Mouse (Mus musculus): ENCODE measurements at regions not wholly inside any gene's neighbourhood (a gene's known extent, or its start where the extent isn't known, plus 50 kb on each side); places are given as distances from the start of the nearest gene placed in this dataset.
A peak's percentile ranks its signal among the peaks of the same experiment; 100 is the strongest.

GRCm38 (mm10) chr3:52617413-52618149 lies 349.4 kb downstream of the Foxo1 start:
- WGBS = 59% methylated on average over 8 of the region's 8 CpGs
- ATAC-seq (replicated peaks; ENCODE audit: extremely low read depth, insufficient read depth, low FRiP score) = no peak
- Histone ChIP-seq H3K4me3 (ENCODE audit: low read length) (no peak overlapping the region), H3K27ac (ENCODE audit: low read length) (no peak overlapping the region), H3K27me3 (ENCODE audit: control insufficient read depth, insufficient read depth, low read length) (no peaks in the 10 kb centered on the region), H3K4me2 (ENCODE audit: low read depth, low read length) (no peak overlapping the region), H3K36me3 (ENCODE audit: control insufficient read depth, insufficient read depth) (no peaks in the 10 kb centered on the region), H3K4me1 (ENCODE audit: control insufficient read depth, insufficient read depth, low read length) (no peaks in the 10 kb centered on the region), H3K9ac (ENCODE audit: low read length) (no peak overlapping the region), H3K9me3 (replicated peaks; ENCODE audit: control insufficient read depth, low read length) (no peaks in the 10 kb centered on the region)

- Histone ChIP-seq H3K4me2 (ENCODE audit: low read depth, low read length) (no peak overlapping the region), H3K9ac (ENCODE audit: low read length) (no peak overlapping the region), H3K36me3 (ENCODE audit: control insufficient read depth, insufficient read depth) (no peaks in the 10 kb centered on the region), H3K27me3 (ENCODE audit: control insufficient read depth, insufficient read depth, low read length) (no peaks in the 10 kb centered on the region), H3K9me3 (replicated peaks; ENCODE audit: control insufficient read depth, low read length) (no peaks in the 10 kb centered on the region), H3K4me3 (ENCODE audit: low read length) (no peak overlapping the region), H3K4me1 (ENCODE audit: control insufficient read depth, insufficient read depth, low read length) (no peaks in the 10 kb centered on the region), H3K27ac (ENCODE audit: low read length) (no peak overlapping the region)
- ATAC-seq (replicated peaks; ENCODE audit: extremely low read depth, insufficient read depth, low FRiP score) = no peak
- WGBS = 92% methylated on average over 8 of the region's 8 CpGs
Observed at GRCm38 (mm10) chr3:52611881-52612280, 343.7 kb downstream of the Foxo1 start.

- no peaks in the 10 kb centered on the region for H3K27me3 ChIP-seq (ENCODE audit: control insufficient read depth, insufficient read depth, low read length)
- 56% methylated on average over 3 of the region's 3 CpGs for WGBS
- no peaks in the 10 kb centered on the region for H3K36me3 ChIP-seq (ENCODE audit: control insufficient read depth, insufficient read depth)
- no peak overlapping the region for H3K4me2 ChIP-seq (ENCODE audit: low read depth, low read length)
- H3K4me1 ChIP-seq (ENCODE audit: control insufficient read depth, insufficient read depth, low read length) = no peaks in the 10 kb centered on the region
- no peak overlapping the region for H3K9ac ChIP-seq (ENCODE audit: low read length)
- no peak overlapping the region for H3K4me3 ChIP-seq (ENCODE audit: low read length)
- no peak for ATAC-seq (replicated peaks; ENCODE audit: extremely low read depth, insufficient read depth, low FRiP score)
- no peaks in the 10 kb centered on the region for H3K9me3 ChIP-seq (replicated peaks; ENCODE audit: control insufficient read depth, low read length)
- H3K27ac ChIP-seq (ENCODE audit: low read length) = no peak overlapping the region
Observed at GRCm38 (mm10) chr3:52610466-52610865, 342.3 kb downstream of the Foxo1 start.

GRCm38 (mm10) chr3:52608086-52608426 lies 339.9 kb downstream of the Foxo1 start:
- 68% methylated on average over 5 of the region's 5 CpGs for WGBS

GRCm38 (mm10) chr3:52607379-52608085 lies 339.4 kb downstream of the Foxo1 start:
- WGBS = 76% methylated on average over 12 of the region's 12 CpGs
- H3K4me2 ChIP-seq (ENCODE audit: low read depth, low read length) = no peak overlapping the region

More at GRCm38 (mm10) chr3:52608086-52608426, 339.9 kb downstream of the Foxo1 start:
- Histone ChIP-seq H3K4me3 (ENCODE audit: low read length) (no peak overlapping the region), H3K9ac (ENCODE audit: low read length) (no peak overlapping the region), H3K36me3 (ENCODE audit: control insufficient read depth, insufficient read depth) (no peaks in the 10 kb centered on the region), H3K4me2 (ENCODE audit: low read depth, low read length) (no peak overlapping the region), H3K9me3 (replicated peaks; ENCODE audit: control insufficient read depth, low read length) (no peaks in the 10 kb centered on the region), H3K27me3 (ENCODE audit: control insufficient read depth, insufficient read depth, low read length) (no peaks in the 10 kb centered on the region), H3K4me1 (ENCODE audit: control insufficient read depth, insufficient read depth, low read length) (0 out of 2 replicates have a peak, but pooled peaks cover 2% of the 10 kb centered on the region), H3K27ac (ENCODE audit: low read length) (no peak overlapping the region)
- ATAC-seq (replicated peaks; ENCODE audit: extremely low read depth, insufficient read depth, low FRiP score) = no peak

GRCm38 (mm10) chr3:52605261-52605771 lies 337.2 kb downstream of the Foxo1 start:
- Histone ChIP-seq H3K4me1 (ENCODE audit: control insufficient read depth, insufficient read depth, low read length) (0 out of 2 replicates have a peak, but pooled peaks cover 2% of the 10 kb centered on the region), H3K27ac (ENCODE audit: low read length) (no peak overlapping the region), H3K9ac (ENCODE audit: low read length) (no peak overlapping the region), H3K36me3 (ENCODE audit: control insufficient read depth, insufficient read depth) (no peaks in the 10 kb centered on the region), H3K27me3 (ENCODE audit: control insufficient read depth, insufficient read depth, low read length) (no peaks in the 10 kb centered on the region), H3K4me2 (ENCODE audit: low read depth, low read length) (no peak overlapping the region), H3K4me3 (ENCODE audit: low read length) (no peak overlapping the region), H3K9me3 (replicated peaks; ENCODE audit: control insufficient read depth, low read length) (no peaks in the 10 kb centered on the region)
- no peak for ATAC-seq (replicated peaks; ENCODE audit: extremely low read depth, insufficient read depth, low FRiP score)
- 70% methylated on average over 6 of the region's 6 CpGs for WGBS

More at GRCm38 (mm10) chr3:52607379-52608085, 339.4 kb downstream of the Foxo1 start:
- no peak overlapping the region for H3K27ac ChIP-seq (ENCODE audit: low read length)
- H3K4me1 ChIP-seq (ENCODE audit: control insufficient read depth, insufficient read depth, low read length) = 0 out of 2 replicates have a peak, but pooled peaks cover 2% of the 10 kb centered on the region
- no peak overlapping the region for H3K9ac ChIP-seq (ENCODE audit: low read length)
- no peaks in the 10 kb centered on the region for H3K27me3 ChIP-seq (ENCODE audit: control insufficient read depth, insufficient read depth, low read length)
- H3K9me3 ChIP-seq (replicated peaks; ENCODE audit: control insufficient read depth, low read length) = no peaks in the 10 kb centered on the region
- ATAC-seq (replicated peaks; ENCODE audit: extremely low read depth, insufficient read depth, low FRiP score) = no peak
- H3K4me3 ChIP-seq (ENCODE audit: low read length) = no peak overlapping the region
- no peaks in the 10 kb centered on the region for H3K36me3 ChIP-seq (ENCODE audit: control insufficient read depth, insufficient read depth)

GRCm38 (mm10) chr3:52603244-52603704 lies 335.1 kb downstream of the Foxo1 start:
- WGBS = 47% methylated on average over 8 of the region's 8 CpGs
- peak; percentile 59 for ATAC-seq (replicated peaks; ENCODE audit: extremely low read depth, insufficient read depth, low FRiP score)
- no peak overlapping the region for H3K9ac ChIP-seq (ENCODE audit: low read length)

GRCm38 (mm10) chr3:52601011-52601745 lies 333.0 kb downstream of the Foxo1 start:
- Histone ChIP-seq H3K36me3 (ENCODE audit: control insufficient read depth, insufficient read depth) (no peaks in the 10 kb centered on the region), H3K27ac (ENCODE audit: low read length) (no peak overlapping the region), H3K4me3 (ENCODE audit: low read length) (no peak overlapping the region), H3K4me1 (ENCODE audit: control insufficient read depth, insufficient read depth, low read length) (0 out of 2 replicates have a peak, but pooled peaks cover 2% of the 10 kb centered on the region), H3K4me2 (ENCODE audit: low read depth, low read length) (no peak overlapping the region), H3K9me3 (replicated peaks; ENCODE audit: control insufficient read depth, low read length) (no peaks in the 10 kb centered on the region), H3K27me3 (ENCODE audit: control insufficient read depth, insufficient read depth, low read length) (no peaks in the 10 kb centered on the region), H3K9ac (ENCODE audit: low read length) (no peak overlapping the region)
- ATAC-seq (replicated peaks; ENCODE audit: extremely low read depth, insufficient read depth, low FRiP score) = no peak
- 82% methylated on average over 21 of the region's 21 CpGs for WGBS

More at GRCm38 (mm10) chr3:52603244-52603704, 335.1 kb downstream of the Foxo1 start:
- Histone ChIP-seq H3K36me3 (ENCODE audit: control insufficient read depth, insufficient read depth) (no peaks in the 10 kb centered on the region), H3K4me2 (ENCODE audit: low read depth, low read length) (no peak overlapping the region), H3K27me3 (ENCODE audit: control insufficient read depth, insufficient read depth, low read length) (no peaks in the 10 kb centered on the region), H3K4me1 (ENCODE audit: control insufficient read depth, insufficient read depth, low read length) (0 out of 2 replicates have a peak, but pooled peaks cover 2% of the 10 kb centered on the region), H3K4me3 (ENCODE audit: low read length) (no peak overlapping the region), H3K27ac (ENCODE audit: low read length) (no peak overlapping the region), H3K9me3 (replicated peaks; ENCODE audit: control insufficient read depth, low read length) (no peaks in the 10 kb centered on the region)

Measured in heart, embryonic 16.5 days (tissue).